Mouse (Mus musculus): ENCODE data around the gene Gm10840. TPM values are rescaled to one million over a fixed set of nuclear protein-coding genes. Genes with fewer than 3 reads are reported as not detected.

Gm10840 gene
- 1 to 10 TPM in 1 of 2 experiments, not detected in 1; 1.1 TPM for polyA plus RNA-seq (2012; fragmentation: generic; extraction: Trizol)

GRCm38 (mm10) chr11:106160841-106161721, at the start of gene Gm10840, which contains the start of gene Limd2:
Gm10840 (plus strand) TSS chr11:106160850.
Limd2 (minus strand) TSS chr11:106160860.

GRCm38 (mm10) chr11:106202123-106202465, 41.4 kb downstream of the Gm10840 start, which contains the start of gene Strada:
Strada (minus strand) TSS chr11:106202168.

Other genes starting within 250 kb of the Gm10840 start
- under 1 TPM; 0.14 to 0.15 TPM for gene Cyb561, start 207.5 kb upstream of the Gm10840 start, polyA plus RNA-seq (2012; fragmentation: generic; extraction: Trizol)
- not detected for gene Ace, start 192.9 kb upstream of the Gm10840 start, polyA plus RNA-seq (2012; fragmentation: generic; extraction: Trizol)
- gene Ace3, start 166.2 kb upstream of the Gm10840 start, polyA plus RNA-seq (2012; fragmentation: generic; extraction: Trizol) = not detected
- not detected for gene Kcnh6, start 152.7 kb upstream of the Gm10840 start, polyA plus RNA-seq (2012; fragmentation: generic; extraction: Trizol)
- gene Dcaf7, start 124.0 kb upstream of the Gm10840 start, polyA plus RNA-seq (2012; fragmentation: generic; extraction: Trizol) = 10 to 100 TPM; 17.9 to 41.8 TPM
- 10 to 100 TPM in 1 of 2 experiments, 1 to 10 TPM in 1; 8.3 to 12.9 TPM for gene Taco1, start 94.8 kb upstream of the Gm10840 start, polyA plus RNA-seq (2012; fragmentation: generic; extraction: Trizol)
- gene Map3k3, start 76.2 kb upstream of the Gm10840 start, polyA plus RNA-seq (2012; fragmentation: generic; extraction: Trizol) = 10 to 100 TPM in 1 of 2 experiments, 1 to 10 TPM in 1; 9.4 to 26.9 TPM
- gene Limd2, start within 50 bp of the Gm10840 start, polyA plus RNA-seq (2012; fragmentation: generic; extraction: Trizol) = 10 to 100 TPM; 71.9 to 89.6 TPM
- 10 to 100 TPM; 15.6 to 21.2 TPM for gene Strada, start 41.3 kb downstream of the Gm10840 start, polyA plus RNA-seq (2012; fragmentation: generic; extraction: Trizol)
- gene Ccdc47, start 55.5 kb downstream of the Gm10840 start, polyA plus RNA-seq (2012; fragmentation: generic; extraction: Trizol) = 10 to 100 TPM in 1 of 2 experiments, 1 to 10 TPM in 1; 3.0 to 18.7 TPM
- gene Ddx42, start 56.1 kb downstream of the Gm10840 start, polyA plus RNA-seq (2012; fragmentation: generic; extraction: Trizol) = 10 to 100 TPM in 1 of 2 experiments, 1 to 10 TPM in 1; 2.8 to 28.5 TPM
- 10 to 100 TPM; 19.5 to 25.6 TPM for gene Ftsj3, start 95.2 kb downstream of the Gm10840 start, polyA plus RNA-seq (2012; fragmentation: generic; extraction: Trizol)
- gene Psmc5, start 95.3 kb downstream of the Gm10840 start, polyA plus RNA-seq (2012; fragmentation: generic; extraction: Trizol) = 100 to 1,000 TPM; 181 to 374 TPM
- 10 to 100 TPM; 42.5 to 74.2 TPM for gene Smarcd2, start 112.1 kb downstream of the Gm10840 start, polyA plus RNA-seq (2012; fragmentation: generic; extraction: Trizol)
- under 1 TPM; 0.07 to 0.14 TPM for gene Tcam1, start 115.8 kb downstream of the Gm10840 start, polyA plus RNA-seq (2012; fragmentation: generic; extraction: Trizol)
- gene Gh, start 141.0 kb downstream of the Gm10840 start, polyA plus RNA-seq (2012; fragmentation: generic; extraction: Trizol) = under 1 TPM; 0.05 to 0.09 TPM
- gene Cd79b, start 153.9 kb downstream of the Gm10840 start, polyA plus RNA-seq (2012; fragmentation: generic; extraction: Trizol) = under 1 TPM in 1 of 2 experiments, not detected in 1; 0.06 TPM
- gene Scn4a, start 192.4 kb downstream of the Gm10840 start, polyA plus RNA-seq (2012; fragmentation: generic; extraction: Trizol) = under 1 TPM in 1 of 2 experiments, not detected in 1; 0.02 TPM
- gene Prr29, start 204.6 kb downstream of the Gm10840 start, polyA plus RNA-seq (2012; fragmentation: generic; extraction: Trizol) = not detected
- under 1 TPM in 1 of 2 experiments, not detected in 1; 0.13 TPM for gene Icam2, start 227.2 kb downstream of the Gm10840 start, polyA plus RNA-seq (2012; fragmentation: generic; extraction: Trizol)